Mouse (Mus musculus) heart, embryonic 15.5 days (tissue): ENCODE measurements around the gene Ppp1r9a. TPM values are rescaled to one million over a fixed set of nuclear protein-coding genes. Genes with fewer than 3 reads are reported as not detected.
A peak's percentile ranks its signal among the peaks of the same experiment; 100 is the strongest.

Experiments used
- ATAC-seq: fragments of 200-750 bp; cut with Nextera tagmentation; replicated peaks from 2 replicates; pipeline ENCODE4 v1.8.0; 2017; ENCODE audit warnings: low read depth, moderate TSS enrichment; ENCODE audit not compliant: insufficient number of reproducible peaks, insufficient read depth, low FRiP score
- H3K27ac ChIP-seq: fragments of 300-500 bp; sonication (generic); 2 replicates; pipeline ENCODE4 v1.5.1; 2015; ENCODE audit warnings: mild to moderate bottlenecking, inconsistent platforms
- H3K27me3 ChIP-seq: fragments of 300-500 bp; sonication (generic); 2 replicates; pipeline ENCODE4 v1.6.1; 2015; ENCODE audit warnings: inconsistent platforms
- H3K36me3 ChIP-seq: fragments of 300-500 bp; sonication (generic); 2 replicates; pipeline ENCODE4 v1.6.1; 2015; ENCODE audit warnings: mild to moderate bottlenecking, inconsistent platforms
- H3K4me1 ChIP-seq: fragments of 300-500 bp; sonication (generic); replicated peaks from 2 replicates; pipeline ENCODE4 v1.6.1; 2015; ENCODE audit warnings: inconsistent platforms
- H3K4me2 ChIP-seq: fragments of 300-500 bp; sonication (generic); 2 replicates; pipeline ENCODE4 v1.6.1; 2015; ENCODE audit warnings: inconsistent platforms, mild to moderate bottlenecking, moderate library complexity
- H3K4me3 ChIP-seq: fragments of 300-500 bp; sonication (generic); 2 replicates; pipeline ENCODE4 v1.5.1; 2015; ENCODE audit warnings: mild to moderate bottlenecking, inconsistent platforms
- H3K9ac ChIP-seq: fragments of 300-500 bp; sonication (generic); 2 replicates; pipeline ENCODE4 v1.6.1; 2015; ENCODE audit warnings: mild to moderate bottlenecking, inconsistent platforms
- H3K9me3 ChIP-seq: fragments of 300-500 bp; sonication (generic); replicated peaks from 2 replicates; pipeline ENCODE4 v1.6.1; 2016; ENCODE audit warnings: inconsistent platforms
- WGBS: fragments of 180-500 bp; shearing (Covaris S2); methylation state at CpG from one replicate; pipeline ENCODE4 v1.1.7; 2015; ENCODE audit warnings: mixed read lengths; 5-methylcytosine and 5-hydroxymethylcytosine counted together
- polyA plus RNA-seq: library from polyadenylated mRNA; unstranded; fragments of >200 nt; fragmentation: Nextera tagmentation; extraction: Ambion mirVana; gene quantifications from 2 replicates; pipeline ENCODE4 v1.2.1, GENCODE M21; 2015

Ppp1r9a gene
- polyA plus RNA-seq, 1 experiment from 2014 or later: 13.5 TPM

DNA sequence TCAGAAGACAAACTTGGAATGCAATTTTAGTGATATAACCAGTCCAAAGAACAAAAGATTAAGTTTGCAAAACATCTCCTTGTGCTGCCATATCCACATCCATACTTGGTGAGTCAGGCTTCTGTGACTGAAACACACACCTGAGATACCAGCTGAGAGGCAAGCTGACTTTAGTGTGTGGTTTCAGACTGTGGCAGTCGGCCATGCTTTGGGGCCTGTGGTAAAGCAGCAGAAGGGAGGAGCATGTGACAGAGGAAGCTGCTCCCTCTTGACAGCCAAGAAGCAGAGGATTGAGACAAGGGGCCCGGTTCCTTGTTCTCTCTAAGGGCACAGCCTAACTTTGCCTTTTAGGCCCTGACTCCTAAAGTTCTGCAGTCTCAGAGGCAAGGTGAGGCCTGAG, 149.6 kb downstream of the Ppp1r9a start:
- no peaks in the 10 kb centered on the region for H3K27me3 ChIP-seq
- H3K4me2 ChIP-seq: no peak overlapping the region
- H3K36me3 ChIP-seq: no peaks in the 10 kb centered on the region
- no peaks in the 10 kb centered on the region for H3K9me3 ChIP-seq
- 47% methylated on average over 2 of the region's 2 CpGs for WGBS
- ATAC-seq: no peak
- no peak overlapping the region for H3K4me3 ChIP-seq
- H3K9ac ChIP-seq: no peak overlapping the region
- H3K4me1 ChIP-seq: no peaks in the 10 kb centered on the region; the same call in 1 of the 2 replicates
- H3K27ac ChIP-seq: no peak overlapping the region

DNA sequence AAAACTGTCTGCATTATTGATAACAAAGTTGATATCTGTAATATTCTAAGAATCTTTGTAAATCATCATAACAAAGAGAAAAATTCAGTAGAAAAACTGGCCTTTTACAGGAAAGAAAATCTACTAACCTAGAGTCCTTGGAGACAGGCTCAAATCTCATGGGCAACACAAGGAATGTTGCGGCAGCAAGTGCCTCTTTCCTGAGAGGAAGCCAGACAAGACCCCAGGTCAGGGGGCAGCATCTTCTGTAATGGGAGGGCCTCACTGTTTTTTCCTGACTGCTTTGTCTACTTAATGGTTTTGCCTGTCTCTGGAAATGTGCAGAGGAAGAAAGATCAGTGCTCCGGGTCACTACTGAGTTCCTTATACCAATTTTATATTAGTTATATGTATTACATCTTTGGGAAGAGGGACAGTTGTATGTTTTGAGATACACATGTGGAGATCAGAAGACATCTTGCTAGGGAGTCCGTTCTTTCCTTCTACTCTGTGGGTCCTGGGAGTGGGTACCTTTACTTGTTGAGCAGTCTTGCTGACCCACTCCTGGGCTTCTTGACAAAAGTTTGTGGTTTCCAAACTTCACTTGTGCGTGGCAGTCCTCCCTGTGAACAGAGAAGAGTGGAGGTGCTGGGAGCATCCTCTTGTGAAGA, 151.9 kb downstream of the Ppp1r9a start:
- peaks cover 3% of the 10 kb centered on the region for H3K4me1 ChIP-seq
- H3K27ac ChIP-seq: no peak overlapping the region
- 74% methylated on average over 4 of the region's 4 CpGs for WGBS
- no peaks in the 10 kb centered on the region for H3K9me3 ChIP-seq
- H3K27me3 ChIP-seq: no peaks in the 10 kb centered on the region
- H3K4me2 ChIP-seq: no peak overlapping the region
- no peak for ATAC-seq
- no peaks in the 10 kb centered on the region for H3K36me3 ChIP-seq
- no peak overlapping the region for H3K4me3 ChIP-seq
- H3K9ac ChIP-seq: no peak overlapping the region

GRCm38 (mm10) chr6:5074736-5075135, 172.0 kb downstream of the Ppp1r9a start:
- no peak overlapping the region for H3K9ac ChIP-seq
- no peaks in the 10 kb centered on the region for H3K27me3 ChIP-seq
- 0 out of 2 replicates have a peak, but pooled peaks cover 6% of the 10 kb centered on the region for H3K4me1 ChIP-seq
- H3K4me2 ChIP-seq: no peak overlapping the region
- H3K4me3 ChIP-seq: no peak overlapping the region
- H3K9me3 ChIP-seq: no peaks in the 10 kb centered on the region
- 80% methylated on average over 3 of the region's 3 CpGs for WGBS
- ATAC-seq: no peak
- no peaks in the 10 kb centered on the region; the same call in 1 of the 2 replicates for H3K36me3 ChIP-seq
- H3K27ac ChIP-seq: no peak overlapping the region

- no peak overlapping the region for H3K4me3 ChIP-seq
- H3K27me3 ChIP-seq: no peaks in the 10 kb centered on the region
- 76% methylated on average over 7 of the region's 7 CpGs for WGBS
- no peak for ATAC-seq
- H3K4me1 ChIP-seq: 0 out of 2 replicates have a peak, but pooled peaks cover 6% of the 10 kb centered on the region
- H3K9ac ChIP-seq: no peak overlapping the region
- no peak overlapping the region for H3K4me2 ChIP-seq
- no peaks in the 10 kb centered on the region for H3K9me3 ChIP-seq
- H3K36me3 ChIP-seq: no peaks in the 10 kb centered on the region; the same call in 1 of the 2 replicates
- H3K27ac ChIP-seq: no peak overlapping the region
These were observed 173.0 kb downstream of the Ppp1r9a start for GRCm38 (mm10) chr6:5075680-5076079.

DNA sequence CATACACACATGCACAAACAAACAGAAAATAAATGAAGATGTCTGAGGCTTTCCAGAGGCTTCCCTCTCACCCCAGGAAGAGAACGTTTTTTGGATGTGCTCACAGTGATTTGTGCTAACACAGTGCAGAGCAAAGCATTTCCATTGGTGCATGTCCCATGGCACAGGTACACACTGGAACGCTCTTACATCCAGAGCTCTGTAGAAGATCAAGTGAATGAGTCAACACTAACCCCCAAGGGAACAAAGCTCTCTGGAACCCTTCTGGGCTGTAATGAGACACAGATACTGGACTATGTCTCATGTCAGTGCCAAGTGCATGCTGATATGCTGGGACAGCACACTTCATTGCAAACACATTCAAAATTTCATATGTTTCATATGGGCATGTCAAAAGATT, 175.3 kb downstream of the Ppp1r9a start:
- no peak overlapping the region for H3K4me2 ChIP-seq
- H3K9me3 ChIP-seq: no peaks in the 10 kb centered on the region
- WGBS: 41% methylated on average over 2 of the region's 2 CpGs
- no peak overlapping the region for H3K9ac ChIP-seq
- ATAC-seq: no peak
- no peak overlapping the region for H3K27ac ChIP-seq
- H3K4me3 ChIP-seq: no peak overlapping the region
- no peaks in the 10 kb centered on the region; the same call in 1 of the 2 replicates for H3K36me3 ChIP-seq
- peaks cover 11% of the 10 kb centered on the region; the same call in 1 of the 2 replicates for H3K4me1 ChIP-seq
- H3K27me3 ChIP-seq: no peaks in the 10 kb centered on the region

GRCm38 (mm10) chr6:5079108-5079507, 176.4 kb downstream of the Ppp1r9a start:
- 67% methylated on average over 1 of the region's 1 CpGs for WGBS
- no peak overlapping the region for H3K27ac ChIP-seq
- no peak overlapping the region for H3K4me2 ChIP-seq

GRCm38 (mm10) chr6:5080094-5080493, 177.4 kb downstream of the Ppp1r9a start:
- ATAC-seq: no peak
- H3K27me3 ChIP-seq: no peaks in the 10 kb centered on the region
- H3K4me3 ChIP-seq: no peak overlapping the region
- H3K27ac ChIP-seq: no peak overlapping the region; the same call in 1 of the 2 replicates
- H3K9ac ChIP-seq: no peak overlapping the region
- 83% methylated on average over 5 of the region's 5 CpGs for WGBS
- H3K4me1 ChIP-seq: peaks cover 11% of the 10 kb centered on the region; the same call in 1 of the 2 replicates
- no peak overlapping the region for H3K4me2 ChIP-seq
- no peaks in the 10 kb centered on the region for H3K36me3 ChIP-seq
- H3K9me3 ChIP-seq: no peaks in the 10 kb centered on the region

More at GRCm38 (mm10) chr6:5079108-5079507, 176.4 kb downstream of the Ppp1r9a start:
- Histone ChIP-seq H3K27me3 (no peaks in the 10 kb centered on the region), H3K9ac (no peak overlapping the region), H3K4me1 (peaks cover 11% of the 10 kb centered on the region; the same call in 1 of the 2 replicates), H3K4me3 (no peak overlapping the region), H3K36me3 (no peaks in the 10 kb centered on the region; the same call in 1 of the 2 replicates), H3K9me3 (no peaks in the 10 kb centered on the region)
- ATAC-seq: no peak

DNA sequence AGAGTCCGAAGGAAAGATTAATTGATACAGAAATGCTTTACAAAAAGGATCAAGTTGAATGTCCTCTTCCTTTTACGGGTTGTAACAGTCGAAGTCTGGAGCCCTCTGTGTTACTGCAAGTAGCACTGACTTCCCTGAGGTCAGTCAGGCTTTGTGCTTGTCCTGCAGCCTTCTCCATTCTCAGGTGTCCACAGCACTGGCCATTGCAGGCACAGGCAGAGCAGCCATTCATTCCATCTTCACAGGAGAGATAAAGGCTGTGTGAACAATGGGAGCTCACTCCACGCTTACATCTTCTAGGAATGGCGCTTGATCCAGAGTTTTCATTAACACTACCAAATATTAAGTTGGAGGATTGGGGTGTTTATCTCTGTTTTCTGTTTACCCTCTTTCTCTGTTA, 177.8 kb downstream of the Ppp1r9a start:
- H3K4me3 ChIP-seq: no peak overlapping the region
- 72% methylated on average over 5 of the region's 5 CpGs for WGBS
- no peak overlapping the region for H3K9ac ChIP-seq
- no peaks in the 10 kb centered on the region for H3K27me3 ChIP-seq
- no peaks in the 10 kb centered on the region for H3K36me3 ChIP-seq
- H3K4me2 ChIP-seq: no peak overlapping the region
- no peak for ATAC-seq
- H3K9me3 ChIP-seq: no peaks in the 10 kb centered on the region
- no peak overlapping the region; the same call in 1 of the 2 replicates for H3K27ac ChIP-seq
- peaks cover 11% of the 10 kb centered on the region; the same call in 1 of the 2 replicates for H3K4me1 ChIP-seq

DNA sequence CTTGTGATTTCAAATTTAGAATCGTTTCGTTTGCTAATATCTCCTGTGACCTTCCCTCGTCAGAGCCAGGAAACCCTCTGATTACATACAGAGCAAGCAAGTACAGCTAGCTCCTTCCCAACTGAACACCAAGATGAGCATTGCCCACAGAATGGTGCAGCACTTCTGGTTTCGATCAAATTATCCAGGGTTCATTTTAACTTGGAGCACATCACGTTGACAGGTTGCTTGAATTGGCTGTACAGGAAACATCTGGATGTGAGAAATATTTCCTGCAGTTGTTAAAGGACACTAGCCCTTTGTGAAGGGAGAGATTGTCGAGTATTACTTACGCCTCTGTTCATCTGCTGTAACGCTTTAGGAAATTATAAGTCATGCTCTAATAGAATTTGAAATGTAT, 178.4 kb downstream of the Ppp1r9a start:
- WGBS: 37% methylated on average over 8 of the region's 8 CpGs
- peaks cover 11% of the 10 kb centered on the region; the same call in 1 of the 2 replicates for H3K4me1 ChIP-seq
- H3K4me2 ChIP-seq: no peak overlapping the region
- H3K9me3 ChIP-seq: no peaks in the 10 kb centered on the region
- peak overlapping the region; percentile 33 for H3K27ac ChIP-seq
- no peak overlapping the region for H3K9ac ChIP-seq
- no peak overlapping the region for H3K4me3 ChIP-seq
- H3K27me3 ChIP-seq: no peaks in the 10 kb centered on the region
- no peaks in the 10 kb centered on the region for H3K36me3 ChIP-seq
- ATAC-seq: peak; percentile 47

DNA sequence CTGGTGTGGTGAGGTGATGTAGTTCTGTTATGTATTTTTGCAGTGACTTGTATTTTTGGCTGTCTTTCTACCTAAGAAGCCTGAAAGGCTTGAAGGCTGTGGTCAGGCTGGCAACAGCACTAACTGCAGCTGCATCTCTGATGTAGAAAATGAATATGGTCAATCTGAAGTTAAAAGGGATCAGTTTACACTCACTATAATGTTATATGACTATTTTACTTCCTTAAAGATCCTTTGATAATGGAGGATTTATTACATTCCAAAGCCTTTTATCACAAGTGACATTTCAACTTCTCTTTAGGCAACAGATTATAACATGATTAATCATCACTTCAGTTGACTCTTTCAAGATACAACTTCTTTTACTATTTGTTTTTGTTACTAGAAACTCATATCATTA, 179.4 kb downstream of the Ppp1r9a start:
- H3K9ac ChIP-seq: no peak overlapping the region
- no peak overlapping the region for H3K4me3 ChIP-seq
- H3K9me3 ChIP-seq: no peaks in the 10 kb centered on the region
- H3K27me3 ChIP-seq: no peaks in the 10 kb centered on the region
- H3K4me1 ChIP-seq: peaks cover 11% of the 10 kb centered on the region; the same call in 1 of the 2 replicates
- no peaks in the 10 kb centered on the region for H3K36me3 ChIP-seq
- no peak overlapping the region for H3K27ac ChIP-seq
- ATAC-seq: no peak
- no peak overlapping the region for H3K4me2 ChIP-seq

DNA sequence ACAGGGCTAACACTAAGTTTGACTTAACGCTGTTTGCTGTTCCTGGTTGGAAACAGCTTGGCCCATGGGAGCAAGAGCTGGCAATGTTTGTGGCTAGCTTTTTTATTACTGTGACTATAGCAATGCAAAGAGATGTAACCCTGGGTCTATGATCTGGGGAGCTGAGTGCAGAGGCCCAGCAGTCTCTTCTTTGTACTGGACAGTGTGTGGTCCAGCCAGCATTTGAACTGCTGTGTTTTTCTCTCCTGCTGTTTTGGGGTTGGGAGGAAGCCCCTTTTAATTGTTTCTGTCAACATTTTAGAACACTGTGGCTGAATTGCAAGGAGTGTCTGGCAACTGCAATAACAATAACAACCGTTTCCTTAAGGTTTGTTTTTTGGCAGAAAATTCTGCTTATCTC, 180.0 kb downstream of the Ppp1r9a start:
- Histone ChIP-seq H3K36me3 (no peaks in the 10 kb centered on the region), H3K27me3 (no peaks in the 10 kb centered on the region), H3K4me3 (no peak overlapping the region), H3K9ac (no peak overlapping the region), H3K4me1 (peaks cover 10% of the 10 kb centered on the region; the same call in 1 of the 2 replicates), H3K4me2 (no peak overlapping the region), H3K9me3 (no peaks in the 10 kb centered on the region), H3K27ac (no peak overlapping the region; the same call in 1 of the 2 replicates)
- WGBS: 63% methylated on average over 2 of the region's 2 CpGs
- ATAC-seq: no peak

GRCm38 (mm10) chr6:5083957-5084356, 181.2 kb downstream of the Ppp1r9a start:
- Histone ChIP-seq H3K9ac (no peak overlapping the region), H3K4me3 (no peak overlapping the region), H3K27me3 (no peaks in the 10 kb centered on the region), H3K27ac (0 out of 2 replicates have a peak overlapping the region, but pooled peaks have one; percentile 16), H3K4me1 (peaks cover 6% of the 10 kb centered on the region; the same call in 1 of the 2 replicates), H3K36me3 (no peaks in the 10 kb centered on the region), H3K4me2 (no peak overlapping the region), H3K9me3 (no peaks in the 10 kb centered on the region)
- ATAC-seq: no peak
- WGBS: 43% methylated on average over 4 of the region's 4 CpGs
